Mouse (Mus musculus) urinary bladder, postnatal 25 days (tissue): ENCODE data around the gene Fhl3.

Experiments
- DNase-seq: peaks from one replicate; pipeline ENCODE4 v3.0.0; 2022; ENCODE audit warnings: low spot score

Gene Fhl3

GRCm38 (mm10) chr4:124755526-124755925 is 55.0 kb downstream of the Fhl3 start:
- no peak for DNase-seq
